Mouse (Mus musculus) cerebellum, adult (tissue): ENCODE data around the gene Wdr31.

ENCODE experiments used
- ATAC-seq: cut with Nextera tagmentation; 2 replicates; pipeline ENCODE4 v1.9.2; 2017; ENCODE audit warnings: mild to moderate bottlenecking, moderate library complexity, mixed read lengths; ENCODE audit not compliant: insufficient number of reproducible peaks, low FRiP score, low TSS enrichment

Gene Wdr31

GRCm38 (mm10) chr4:62407730-62408582 is 62.7 kb downstream of the Wdr31 start:
- peak; percentile 47 for ATAC-seq

GRCm38 (mm10) chr4:62406133-62406532 is 64.6 kb downstream of the Wdr31 start:
- no peak for ATAC-seq

GRCm38 (mm10) chr4:62398956-62399355 is 71.7 kb downstream of the Wdr31 start:
- no peak for ATAC-seq
